Mouse (Mus musculus) lung, postnatal 0 days (tissue): ENCODE results near the gene Lypd3. TPM values are rescaled to one million over a fixed set of nuclear protein-coding genes. Genes with fewer than 3 reads are reported as not detected.

Experiments
- ATAC-seq: fragments of 200-750 bp; cut with Nextera tagmentation; 2 replicates; pipeline ENCODE4 v1.8.0; 2017; ENCODE audit warnings: moderate library complexity
- DNase-seq: peaks from one replicate; pipeline ENCODE4 v3.0.0-alpha.2; 2016; ENCODE audit warnings: low spot score
- H3K27ac ChIP-seq: fragments of 300-500 bp; sonication (generic); 2 replicates; pipeline ENCODE4 v1.5.1; 2014; ENCODE audit warnings: antibody characterized with exemption, mild to moderate bottlenecking, low read length, mixed read lengths
- H3K27me3 ChIP-seq: fragments of 300-500 bp; sonication (generic); replicated peaks from 2 replicates; pipeline ENCODE4 v1.6.1; 2014; ENCODE audit warnings: low read length, mixed read lengths; ENCODE audit not compliant: insufficient read depth
- H3K36me3 ChIP-seq: fragments of 300-500 bp; sonication (generic); 2 replicates; pipeline ENCODE4 v1.6.1; 2014; ENCODE audit warnings: low read length, mixed read lengths; ENCODE audit not compliant: insufficient read depth
- H3K4me1 ChIP-seq: fragments of 300-500 bp; sonication (generic); 2 replicates; pipeline ENCODE4 v1.6.1; 2014; ENCODE audit warnings: antibody characterized with exemption, low read depth, low read length, mixed read lengths; ENCODE audit not compliant: insufficient read depth
- H3K4me2 ChIP-seq: fragments of 300-500 bp; sonication (generic); replicated peaks from 2 replicates; pipeline ENCODE4 v1.6.1; 2014; ENCODE audit warnings: low read depth, mild to moderate bottlenecking, low read length, moderate library complexity, mixed read lengths
- H3K4me3 ChIP-seq: fragments of 300-500 bp; sonication (generic); 2 replicates; pipeline ENCODE4 v1.5.1; 2014; ENCODE audit warnings: low read depth, low read length
- H3K9ac ChIP-seq: fragments of 300-500 bp; sonication (generic); replicated peaks from 2 replicates; pipeline ENCODE4 v1.6.1; 2014; ENCODE audit warnings: low read depth, mild to moderate bottlenecking
- H3K9me3 ChIP-seq: fragments of 300-500 bp; sonication (generic); 2 replicates; pipeline ENCODE4 v1.6.1; 2016; ENCODE audit warnings: low read length, mixed read lengths
- CTCF ChIP-seq: IDR thresholded peaks from 2 replicates; pipeline ENCODE4 v1.5.1; 2016; ENCODE audit warnings: antibody characterized with exemption, mild to moderate bottlenecking
- EP300 ChIP-seq: IDR thresholded peaks from 2 replicates; pipeline ENCODE4 v1.6.1; 2016; ENCODE audit warnings: antibody characterized with exemption, mild to moderate bottlenecking, control low read depth
- WGBS: fragments of 180-500 bp; shearing (Covaris S2); extraction: QIAGEN DNeasy Blood & Tissue Kit; methylation state at CpG from one replicate; pipeline ENCODE4 v1.1.7; 2014; 5-methylcytosine and 5-hydroxymethylcytosine counted together
- polyA plus RNA-seq: library from polyadenylated mRNA; unstranded; fragments of >200 nt; fragmentation: Nextera tagmentation; extraction: Ambion mirVana; gene quantifications from 2 replicates; pipeline ENCODE4 v1.2.1, GENCODE M21; 2015

Lypd3 gene
- polyA plus RNA-seq, 1 experiment from 2014 or later: not detected

DNA sequence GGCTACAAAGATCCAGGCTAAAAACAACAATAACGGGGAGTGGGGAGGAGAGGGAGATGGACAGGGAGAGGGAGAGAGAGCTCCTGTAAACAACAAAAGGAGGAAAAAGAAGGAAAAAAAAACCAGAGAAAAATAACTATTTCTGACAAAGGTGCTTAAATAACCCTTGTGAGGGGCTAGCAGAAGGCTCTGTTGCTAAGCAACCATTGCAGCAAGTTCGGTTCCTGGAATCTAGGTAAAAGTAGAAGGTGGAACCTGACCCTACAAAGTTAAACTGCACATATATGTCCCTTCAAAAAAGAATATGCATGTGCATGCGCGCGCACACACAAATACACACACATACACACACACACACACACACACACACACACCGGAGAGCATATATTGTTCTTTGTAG lies 43.6 kb upstream of the Lypd3 start:
- no peak for DNase-seq
- H3K36me3 ChIP-seq: no peaks in the 10 kb centered on the region
- no peak overlapping the region for H3K27ac ChIP-seq
- H3K9ac ChIP-seq: no peak overlapping the region
- H3K9me3 ChIP-seq: no peaks in the 10 kb centered on the region
- H3K4me3 ChIP-seq: no peak overlapping the region
- no peaks in the 10 kb centered on the region for H3K4me1 ChIP-seq
- TF ChIP-seq EP300: no peak
- no peak for TF ChIP-seq CTCF
- 76% methylated on average over 6 of the region's 6 CpGs for WGBS
- H3K27me3 ChIP-seq: no peaks in the 10 kb centered on the region
- no peak overlapping the region for H3K4me2 ChIP-seq
- ATAC-seq: no peak

DNA sequence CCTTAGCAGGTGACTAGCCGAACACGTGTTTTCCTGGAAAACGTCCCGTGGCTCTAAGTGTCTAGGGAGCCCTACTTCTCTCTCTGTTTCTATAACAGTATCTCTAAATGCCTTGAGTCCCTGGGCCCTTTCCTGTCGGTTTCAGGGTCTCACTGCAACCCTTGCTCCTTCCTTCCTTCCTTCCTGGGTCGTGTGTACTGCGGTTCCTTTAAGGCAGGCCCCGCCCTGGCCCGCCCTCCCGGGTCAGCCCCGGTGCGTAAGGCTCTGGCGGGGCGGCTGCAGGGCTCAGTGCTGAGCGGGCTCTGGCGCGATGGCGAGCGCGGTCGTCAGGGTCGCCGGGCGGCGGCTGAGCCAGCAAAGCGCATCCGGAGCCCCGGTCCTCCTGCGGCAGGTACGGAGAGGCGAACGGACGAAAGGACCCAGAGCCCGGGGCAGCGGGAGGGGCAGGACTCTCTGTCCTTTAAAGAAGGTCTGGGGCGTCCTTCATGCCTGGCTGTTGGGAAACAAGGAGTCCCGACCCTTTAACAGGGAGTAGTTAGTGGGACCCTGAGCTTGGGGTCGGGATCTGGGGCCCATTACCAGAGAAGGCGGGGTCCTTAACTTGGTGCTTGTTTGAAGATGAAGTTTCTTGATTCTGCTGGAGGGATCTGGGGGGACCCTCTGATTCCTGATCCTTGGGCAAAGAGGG lies 42.6 kb upstream of the Lypd3 start:
- Histone ChIP-seq H3K9ac (peak overlapping the region; percentile 48), H3K27me3 (no peaks in the 10 kb centered on the region), H3K36me3 (no peaks in the 10 kb centered on the region), H3K4me2 (peak overlapping the region; percentile 87), H3K4me1 (no peaks in the 10 kb centered on the region), H3K4me3 (peak overlapping the region; percentile 64), H3K9me3 (no peaks in the 10 kb centered on the region), H3K27ac (no peak overlapping the region)
- 2% methylated on average over 38 of the region's 39 CpGs for WGBS
- no peak for TF ChIP-seq CTCF
- TF ChIP-seq EP300: no peak
- ATAC-seq: peak; percentile 94
- peak; percentile 77 for DNase-seq

DNA sequence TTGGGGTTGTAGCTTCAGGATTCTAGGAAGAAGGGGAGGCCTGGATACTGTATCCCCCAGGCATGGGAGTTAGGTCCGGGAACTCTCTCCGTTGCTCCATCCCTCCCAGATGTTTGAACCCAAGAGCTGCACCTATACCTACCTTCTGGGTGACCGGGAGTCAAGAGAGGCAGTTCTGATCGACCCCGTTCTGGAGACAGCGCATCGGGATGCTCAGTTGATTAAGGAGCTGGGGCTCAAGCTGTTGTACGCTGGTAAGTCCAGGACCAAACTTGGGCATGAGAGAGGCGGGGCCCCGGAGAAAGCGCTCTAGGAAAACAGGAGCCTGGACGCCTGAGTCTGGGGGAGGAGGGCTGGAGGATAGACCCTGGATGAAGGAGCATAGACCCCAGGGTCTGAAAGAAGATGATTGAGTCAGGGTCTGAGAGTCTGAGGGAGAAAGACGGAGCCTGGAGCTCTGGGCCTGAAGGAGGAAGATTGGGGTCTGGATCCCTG lies 42.0 kb upstream of the Lypd3 start:
- Histone ChIP-seq H3K36me3 (no peaks in the 10 kb centered on the region), H3K9ac (peak overlapping the region; percentile 48), H3K4me2 (peak overlapping the region; percentile 87), H3K27ac (no peak overlapping the region), H3K9me3 (no peaks in the 10 kb centered on the region), H3K27me3 (no peaks in the 10 kb centered on the region), H3K4me3 (peak overlapping the region; percentile 64), H3K4me1 (no peaks in the 10 kb centered on the region)
- ATAC-seq: 0 out of 2 replicates have a peak, but pooled peaks have one; percentile 17
- DNase-seq: no peak
- WGBS: 6% methylated on average over 13 of the region's 13 CpGs
- TF ChIP-seq EP300 (no peak), CTCF (no peak)

DNA sequence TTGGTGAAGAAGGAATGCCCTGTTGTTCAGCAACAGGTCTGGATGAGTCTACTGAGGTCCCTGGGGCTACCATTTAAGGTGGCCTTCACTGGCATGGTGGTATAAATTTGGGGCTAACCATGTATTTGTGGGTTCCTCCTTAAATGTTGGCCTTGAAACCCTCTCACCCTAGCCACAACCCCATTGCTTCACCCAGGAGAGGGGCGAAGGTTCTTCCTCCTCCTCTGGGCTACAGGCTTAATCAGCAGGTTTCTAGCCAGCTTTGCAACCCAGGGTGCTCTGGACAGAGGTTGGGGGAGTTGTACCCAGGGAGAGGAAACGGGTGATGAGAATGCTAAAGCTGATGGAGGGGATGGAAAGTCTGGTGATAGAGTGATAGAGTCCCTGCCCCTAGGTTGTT lies 40.9 kb upstream of the Lypd3 start:
- Histone ChIP-seq H3K4me2 (no peak overlapping the region), H3K36me3 (no peaks in the 10 kb centered on the region), H3K27ac (no peak overlapping the region), H3K9ac (no peak overlapping the region), H3K9me3 (no peaks in the 10 kb centered on the region), H3K4me3 (no peak overlapping the region), H3K27me3 (no peaks in the 10 kb centered on the region), H3K4me1 (no peaks in the 10 kb centered on the region)
- ATAC-seq: no peak
- no peak for DNase-seq
- WGBS: 75% methylated on average over 2 of the region's 2 CpGs
- TF ChIP-seq CTCF (no peak), EP300 (no peak)

DNA sequence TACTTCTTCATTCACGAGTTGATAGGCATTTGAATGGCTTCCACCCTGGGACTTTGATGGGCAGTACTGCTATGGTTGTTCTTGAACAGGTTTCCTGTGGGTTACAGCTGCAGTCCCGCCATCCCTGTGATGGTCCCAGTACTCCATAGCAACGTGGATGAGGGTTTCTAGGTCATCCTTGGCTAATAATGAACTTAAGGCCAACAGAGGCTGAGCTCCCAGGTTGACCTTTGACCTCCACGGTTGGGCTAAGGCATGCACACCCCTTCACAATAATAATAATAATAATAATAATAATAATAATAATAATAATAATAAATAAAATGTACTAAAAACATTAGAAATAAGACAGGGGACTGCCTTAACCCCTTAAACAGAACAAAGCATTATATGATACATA lies 38.2 kb upstream of the Lypd3 start:
- H3K36me3 ChIP-seq: no peaks in the 10 kb centered on the region
- H3K4me2 ChIP-seq: no peak overlapping the region
- no peak overlapping the region for H3K27ac ChIP-seq
- no peak for DNase-seq
- TF ChIP-seq EP300: no peak
- TF ChIP-seq CTCF: no peak
- H3K9me3 ChIP-seq: no peaks in the 10 kb centered on the region
- no peak for ATAC-seq
- no peak overlapping the region for H3K4me3 ChIP-seq
- no peak overlapping the region for H3K9ac ChIP-seq
- 62% methylated on average over 4 of the region's 4 CpGs for WGBS
- no peaks in the 10 kb centered on the region for H3K4me1 ChIP-seq
- H3K27me3 ChIP-seq: no peaks in the 10 kb centered on the region

DNA sequence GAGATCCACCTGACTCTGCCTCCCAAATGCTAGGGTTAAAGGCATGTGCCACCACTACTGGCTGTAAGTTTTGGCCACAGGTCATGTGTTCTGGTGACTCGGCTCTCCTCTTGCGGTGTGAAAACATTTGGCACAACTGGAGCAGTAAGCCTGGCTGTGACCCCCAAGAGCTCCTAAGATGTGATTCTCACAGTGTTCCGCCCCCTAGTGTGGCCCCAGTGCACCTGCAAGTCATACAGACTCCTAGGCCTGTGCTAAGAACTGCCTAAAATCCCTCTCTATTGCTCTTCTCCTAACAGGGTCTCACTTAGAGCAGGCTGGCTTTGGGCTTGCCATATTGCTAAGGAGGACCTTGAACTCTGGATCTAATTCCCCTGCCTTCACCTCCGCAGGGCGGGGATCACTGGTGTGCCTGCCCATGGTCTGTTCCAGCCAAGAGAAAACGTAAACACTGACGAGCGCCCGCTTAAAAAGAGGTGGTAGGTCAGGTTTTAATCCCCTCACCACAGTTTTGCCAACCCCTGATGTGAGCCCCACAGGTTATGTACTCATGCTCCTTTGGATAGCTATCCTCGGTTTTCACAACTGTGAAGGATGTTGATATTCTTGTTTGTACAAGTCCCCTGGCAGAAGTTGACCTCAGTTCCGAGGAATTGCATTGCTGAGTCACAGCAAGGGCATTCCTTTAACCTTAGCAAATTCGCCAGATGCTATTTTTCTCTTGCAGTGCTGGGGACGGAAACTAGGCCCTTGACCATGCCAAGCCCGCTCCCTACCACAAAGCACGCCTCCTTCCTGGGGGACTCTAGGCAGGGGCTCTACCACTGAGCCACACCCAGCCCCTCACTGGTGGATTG lies 36.9 kb upstream of the Lypd3 start:
- H3K9ac ChIP-seq: no peak overlapping the region
- no peaks in the 10 kb centered on the region for H3K9me3 ChIP-seq
- no peak overlapping the region for H3K4me2 ChIP-seq
- no peak overlapping the region for H3K27ac ChIP-seq
- TF ChIP-seq CTCF (peak; percentile 45), EP300 (no peak)
- no peaks in the 10 kb centered on the region for H3K36me3 ChIP-seq
- peak; percentile 19; the same call in 1 of the 2 replicates for ATAC-seq
- H3K4me3 ChIP-seq: no peak overlapping the region
- H3K4me1 ChIP-seq: no peaks in the 10 kb centered on the region
- DNase-seq: peak; percentile 21
- H3K27me3 ChIP-seq: no peaks in the 10 kb centered on the region
- 57% methylated on average over 15 of the region's 15 CpGs for WGBS
